Mouse (Mus musculus): ENCODE data around the gene Olfr603. TPM values are rescaled to one million over a fixed set of nuclear protein-coding genes. Genes with fewer than 3 reads are reported as not detected.

Olfr603 gene
- polyA plus RNA-seq (2017; shearing (Covaris generic)) = not detected

DNA sequence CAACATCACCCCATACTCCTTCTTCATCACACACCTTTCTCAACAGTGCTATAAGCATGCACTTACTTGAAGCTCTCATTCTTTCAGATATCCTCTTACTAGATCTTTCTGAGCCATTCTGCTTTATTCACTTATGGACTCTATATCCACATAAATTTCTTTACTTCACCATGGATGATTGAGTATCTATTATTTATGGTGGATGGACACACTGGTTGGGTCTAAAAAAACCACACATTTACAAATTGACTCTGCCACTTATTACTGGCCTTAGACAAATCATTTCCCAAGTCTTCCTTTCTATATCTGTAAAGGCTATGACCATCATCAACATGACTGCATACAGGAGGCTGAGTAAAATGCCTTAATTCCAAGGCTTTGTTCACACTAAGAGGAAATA, at the start of gene Olfr603:
TSS of gene Olfr603 (minus strand) at position 101 of the 400 bp plus-strand sequence.

GRCm38 (mm10) chr7:103414772-103415171, 28.8 kb upstream of the Olfr603 start, which contains the start of gene Usp17lc:
Gene Usp17lc (plus strand): TSS chr7:103415072.

DNA sequence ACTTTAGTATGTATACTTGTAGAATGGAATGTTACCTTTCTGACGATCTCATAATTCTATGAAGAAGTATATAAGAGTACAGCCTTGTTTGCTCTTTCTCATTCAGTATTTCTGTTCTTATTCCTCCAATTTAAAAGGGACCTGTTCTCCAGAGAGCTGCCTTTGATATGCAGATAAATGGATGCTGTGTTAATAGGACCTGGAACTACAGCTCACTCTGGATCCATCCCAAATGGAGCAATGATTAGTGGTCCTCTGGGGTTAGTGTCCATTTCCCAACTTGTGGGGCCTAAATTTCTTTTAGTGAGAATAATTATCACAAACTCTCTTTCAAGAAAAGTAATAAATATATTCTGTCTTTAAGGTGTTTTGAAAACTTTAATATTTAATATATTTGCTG, 23.4 kb downstream of the Olfr603 start, which contains the start of gene Olfr601:
TSS of gene Olfr601 (minus strand) at position 101 of the 400 bp plus-strand sequence.

DNA sequence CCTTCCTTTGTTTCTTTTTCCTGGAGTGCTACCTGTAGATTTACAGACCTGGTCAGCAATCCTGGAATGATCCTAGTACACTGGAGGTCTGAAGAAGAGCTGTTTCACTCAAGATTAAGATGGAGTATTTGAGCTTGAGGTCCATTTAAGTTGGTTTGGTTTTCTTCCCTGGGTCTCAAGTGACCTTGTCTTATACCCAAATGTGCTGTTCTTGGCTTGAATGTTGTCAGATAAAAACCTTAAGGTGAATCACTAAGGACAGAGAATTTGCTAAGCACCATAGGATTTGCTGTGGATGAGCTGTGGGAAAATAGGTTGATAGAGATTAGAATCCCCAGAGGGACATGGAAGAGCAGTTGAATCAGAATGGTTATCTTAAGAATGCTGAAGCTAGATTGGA, 36.4 kb downstream of the Olfr603 start, which contains the start of gene Olfr600:
TSS of gene Olfr600 (minus strand) at position 101 of the 400 bp plus-strand sequence.

GRCm38 (mm10) chr7:103335617-103336016, 50.4 kb downstream of the Olfr603 start, which contains the start of gene Olfr599:
Gene Olfr599 (plus strand): TSS chr7:103335917.

Other genes starting within 250 kb of the Olfr603 start
- not detected for gene Olfr588-ps1, start 245.3 kb downstream of the Olfr603 start, polyA plus RNA-seq (2017; shearing (Covaris generic))
- not detected for gene Olfr589, start 229.8 kb downstream of the Olfr603 start, polyA plus RNA-seq (2017; shearing (Covaris generic))
- not detected for gene Olfr591, start 207.8 kb downstream of the Olfr603 start, polyA plus RNA-seq (2017; shearing (Covaris generic))
- gene Olfr592, start 201.4 kb downstream of the Olfr603 start, polyA plus RNA-seq (2017; shearing (Covaris generic)) = not detected
- not detected for gene Olfr593, start 174.3 kb downstream of the Olfr603 start, polyA plus RNA-seq (2017; shearing (Covaris generic))
- gene Olfr594, start 169.2 kb downstream of the Olfr603 start, polyA plus RNA-seq (2017; shearing (Covaris generic)) = not detected
- gene Usp17ld, start 133.7 kb downstream of the Olfr603 start, polyA plus RNA-seq (2017; shearing (Covaris generic)) = not detected
- gene Olfr596, start 80.5 kb downstream of the Olfr603 start, polyA plus RNA-seq (2017; shearing (Covaris generic)) = not detected
- gene Olfr597, start 69.9 kb downstream of the Olfr603 start, polyA plus RNA-seq (2017; shearing (Covaris generic)) = not detected
- not detected for gene Olfr598, start 62.6 kb downstream of the Olfr603 start, polyA plus RNA-seq (2017; shearing (Covaris generic))
- not detected for gene Olfr599, start 50.3 kb downstream of the Olfr603 start, polyA plus RNA-seq (2017; shearing (Covaris generic))
- gene Olfr600, start 36.5 kb downstream of the Olfr603 start, polyA plus RNA-seq (2017; shearing (Covaris generic)) = not detected
- gene Olfr601, start 23.5 kb downstream of the Olfr603 start, polyA plus RNA-seq (2017; shearing (Covaris generic)) = not detected
- not detected for gene Usp17lc, start 28.9 kb upstream of the Olfr603 start, polyA plus RNA-seq (2017; shearing (Covaris generic))
- gene Olfr605, start 59.3 kb upstream of the Olfr603 start, polyA plus RNA-seq (2017; shearing (Covaris generic)) = not detected
- not detected for gene Olfr606, start 62.9 kb upstream of the Olfr603 start, polyA plus RNA-seq (2017; shearing (Covaris generic))
- gene Olfr607, start 78.0 kb upstream of the Olfr603 start, polyA plus RNA-seq (2017; shearing (Covaris generic)) = 0.13 TPM
- not detected for gene Olfr608, start 83.7 kb upstream of the Olfr603 start, polyA plus RNA-seq (2017; shearing (Covaris generic))
- gene Olfr609, start 111.9 kb upstream of the Olfr603 start, polyA plus RNA-seq (2017; shearing (Covaris generic)) = not detected
- not detected for gene Olfr610, start 125.9 kb upstream of the Olfr603 start, polyA plus RNA-seq (2017; shearing (Covaris generic))
- not detected for gene Olfr611, start 134.7 kb upstream of the Olfr603 start, polyA plus RNA-seq (2017; shearing (Covaris generic))
- gene Olfr612, start 156.5 kb upstream of the Olfr603 start, polyA plus RNA-seq (2017; shearing (Covaris generic)) = not detected
- gene Olfr613, start 161.9 kb upstream of the Olfr603 start, polyA plus RNA-seq (2017; shearing (Covaris generic)) = 0.05 TPM
- not detected for gene Olfr615, start 169.9 kb upstream of the Olfr603 start, polyA plus RNA-seq (2017; shearing (Covaris generic))
- not detected for gene Olfr616, start 183.0 kb upstream of the Olfr603 start, polyA plus RNA-seq (2017; shearing (Covaris generic))
- not detected for gene Olfr617, start 186.9 kb upstream of the Olfr603 start, polyA plus RNA-seq (2017; shearing (Covaris generic))
- gene Olfr618, start 203.9 kb upstream of the Olfr603 start, polyA plus RNA-seq (2017; shearing (Covaris generic)) = not detected
- gene Olfr619, start 214.4 kb upstream of the Olfr603 start, polyA plus RNA-seq (2017; shearing (Covaris generic)) = not detected
- not detected for gene Olfr620, start 226.4 kb upstream of the Olfr603 start, polyA plus RNA-seq (2017; shearing (Covaris generic))